Mouse (Mus musculus) G1E (cell line): ENCODE results near the gene Slc35e3.

Experiments used
- CTCF ChIP-seq: IDR thresholded peaks from 2 replicates; pipeline ENCODE4 v1.5.1; 2012; ENCODE audit warnings: low read depth, low read length, inconsistent platforms, mixed read lengths
- GATA1 ChIP-seq: IDR thresholded peaks from 2 replicates; pipeline ENCODE4 v1.6.1; 2012; ENCODE audit warnings: borderline replicate concordance, low read length, inconsistent platforms, mixed read lengths
- GATA2 ChIP-seq: IDR thresholded peaks from 2 replicates; pipeline ENCODE4 v1.6.1; 2012; ENCODE audit warnings: low read depth, low read length, inconsistent platforms, borderline replicate concordance

- TF ChIP-seq GATA1, result no peak
- no peak for TF ChIP-seq CTCF
- TF ChIP-seq GATA2, result no peak
These were observed 35.0 kb upstream of the Slc35e3 start for GRCm38 (mm10) chr10:117781021-117781725.
